Mouse (Mus musculus): ENCODE data around the gene Spats2. TPM values are rescaled to one million over a fixed set of nuclear protein-coding genes. Genes with fewer than 3 reads are reported as not detected.

Gene Spats2
- total and polyA plus RNA-seq, 2 experiments from 2014 or later, result 24.4 to 29.6 TPM

GRCm38 (mm10) chr15:99172131-99172530 lies 46.4 kb downstream of the Spats2 start:
- Histone ChIP-seq H3K27ac (ENCODE audit: low read depth, low read length) (no peak overlapping the region), H3K36me3 (ENCODE audit: insufficient read depth) (peaks cover 17% of the 10 kb centered on the region), H3K4me1 (ENCODE audit: insufficient read depth) (no peaks in the 10 kb centered on the region), H3K4me2 (ENCODE audit: low read depth) (no peak overlapping the region), H3K4me3 (ENCODE audit: low read depth, low read length) (no peak overlapping the region), H3K27me3 (ENCODE audit: insufficient read depth, low read length) (no peaks in the 10 kb centered on the region), H3K9ac (no peak overlapping the region), H3K9me3 (ENCODE audit: low read length) (no peaks in the 10 kb centered on the region)
- ATAC-seq, result no peak
- 94% methylated on average over 6 of the region's 6 CpGs for WGBS
- DNase-seq, result no peak
- TF ChIP-seq CTCF (IDR thresholded peaks at IDR 0.05; ENCODE audit: low read depth), result no peak

GRCm38 (mm10) chr15:99179639-99180038 lies 53.9 kb downstream of the Spats2 start:
- no peak overlapping the region for H3K4me2 ChIP-seq (ENCODE audit: low read depth)
- H3K4me3 ChIP-seq (ENCODE audit: low read depth, low read length), result no peak overlapping the region
- H3K27me3 ChIP-seq (ENCODE audit: insufficient read depth, low read length), result no peaks in the 10 kb centered on the region
- WGBS, result 91% methylated on average over 1 of the region's 2 CpGs
- no peak overlapping the region for H3K27ac ChIP-seq (ENCODE audit: low read depth, low read length)
- ATAC-seq (no peak), DNase-seq (no peak)
- no peaks in the 10 kb centered on the region for H3K4me1 ChIP-seq (ENCODE audit: insufficient read depth)
- H3K9me3 ChIP-seq (ENCODE audit: low read length), result no peaks in the 10 kb centered on the region
- no peak overlapping the region for H3K9ac ChIP-seq
- peak; percentile 13; the same call in 1 of the 2 replicates for TF ChIP-seq CTCF (IDR thresholded peaks at IDR 0.05; ENCODE audit: low read depth)
- peaks cover 37% of the 10 kb centered on the region for H3K36me3 ChIP-seq (ENCODE audit: insufficient read depth)

GRCm38 (mm10) chr15:99184217-99184914 lies 58.6 kb downstream of the Spats2 start:
- Histone ChIP-seq H3K27me3 (ENCODE audit: insufficient read depth, low read length) (no peaks in the 10 kb centered on the region), H3K9ac (no peak overlapping the region), H3K4me3 (ENCODE audit: low read depth, low read length) (no peak overlapping the region), H3K4me2 (ENCODE audit: low read depth) (no peak overlapping the region), H3K4me1 (ENCODE audit: insufficient read depth) (no peaks in the 10 kb centered on the region), H3K27ac (ENCODE audit: low read depth, low read length) (no peak overlapping the region), H3K36me3 (ENCODE audit: insufficient read depth) (peaks cover 55% of the 10 kb centered on the region), H3K9me3 (ENCODE audit: low read length) (no peaks in the 10 kb centered on the region)
- DNase-seq, result no peak
- no peak for ATAC-seq
- no peak for TF ChIP-seq CTCF (IDR thresholded peaks at IDR 0.05; ENCODE audit: low read depth)
- WGBS, result 87% methylated on average over 9 of the region's 9 CpGs

- Histone ChIP-seq H3K27me3 (ENCODE audit: insufficient read depth, low read length) (no peaks in the 10 kb centered on the region), H3K9me3 (ENCODE audit: low read length) (no peaks in the 10 kb centered on the region), H3K36me3 (ENCODE audit: insufficient read depth) (peaks cover 15% of the 10 kb centered on the region), H3K4me3 (ENCODE audit: low read depth, low read length) (no peak overlapping the region), H3K4me1 (ENCODE audit: insufficient read depth) (no peaks in the 10 kb centered on the region), H3K9ac (no peak overlapping the region), H3K4me2 (ENCODE audit: low read depth) (no peak overlapping the region), H3K27ac (ENCODE audit: low read depth, low read length) (no peak overlapping the region)
- no peak for TF ChIP-seq CTCF (IDR thresholded peaks at IDR 0.05; ENCODE audit: low read depth)
- no peak for ATAC-seq
- WGBS, result 62% methylated on average over 10 of the region's 10 CpGs
- no peak for DNase-seq
These were observed 68.6 kb downstream of the Spats2 start for GRCm38 (mm10) chr15:99194358-99194757.

- Histone ChIP-seq H3K9ac (no peak overlapping the region), H3K4me2 (ENCODE audit: low read depth) (no peak overlapping the region), H3K4me3 (ENCODE audit: low read depth, low read length) (no peak overlapping the region), H3K36me3 (ENCODE audit: insufficient read depth) (peaks cover 17% of the 10 kb centered on the region), H3K9me3 (ENCODE audit: low read length) (no peaks in the 10 kb centered on the region), H3K27ac (ENCODE audit: low read depth, low read length) (no peak overlapping the region), H3K27me3 (ENCODE audit: insufficient read depth, low read length) (no peaks in the 10 kb centered on the region), H3K4me1 (ENCODE audit: insufficient read depth) (no peaks in the 10 kb centered on the region)
- ATAC-seq (peak; percentile 81), DNase-seq (peak; percentile 61)
- 16% methylated on average over 6 of the region's 6 CpGs for WGBS
- no peak for TF ChIP-seq CTCF (IDR thresholded peaks at IDR 0.05; ENCODE audit: low read depth)
These were observed 69.3 kb downstream of the Spats2 start for GRCm38 (mm10) chr15:99195043-99195442.

- Histone ChIP-seq H3K36me3 (ENCODE audit: insufficient read depth) (peaks cover 15% of the 10 kb centered on the region), H3K27ac (ENCODE audit: low read depth, low read length) (no peak overlapping the region), H3K4me1 (ENCODE audit: insufficient read depth) (no peaks in the 10 kb centered on the region), H3K9me3 (ENCODE audit: low read length) (no peaks in the 10 kb centered on the region), H3K9ac (no peak overlapping the region), H3K27me3 (ENCODE audit: insufficient read depth, low read length) (no peaks in the 10 kb centered on the region), H3K4me2 (ENCODE audit: low read depth) (no peak overlapping the region), H3K4me3 (ENCODE audit: low read depth, low read length) (no peak overlapping the region)
- ATAC-seq (no peak), DNase-seq (peak; percentile 73)
- TF ChIP-seq CTCF (IDR thresholded peaks at IDR 0.05; ENCODE audit: low read depth), result peak; percentile 69
These were observed 73.0 kb downstream of the Spats2 start for GRCm38 (mm10) chr15:99198761-99199160.

DNA sequence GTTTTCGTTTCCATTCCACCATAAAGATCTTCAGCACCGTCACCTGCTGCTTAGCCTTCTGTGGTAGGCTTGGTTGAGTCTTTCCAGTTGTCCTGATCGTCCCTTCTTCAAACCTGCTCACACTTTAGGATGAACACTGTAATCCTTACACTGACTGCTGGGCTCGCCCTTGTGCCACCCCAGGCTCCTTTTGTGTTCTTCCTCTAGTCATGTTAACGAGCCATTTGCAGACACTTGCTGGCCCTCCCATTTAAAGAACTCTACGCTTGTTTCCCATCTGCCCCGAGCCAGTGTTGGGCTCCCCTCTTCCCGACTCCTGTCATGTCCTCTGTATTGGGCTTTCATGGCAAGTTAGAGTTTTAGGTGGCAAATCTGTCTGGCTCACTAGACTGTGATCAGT lies 80.2 kb downstream of the Spats2 start:
- Histone ChIP-seq H3K9me3 (ENCODE audit: low read length) (no peaks in the 10 kb centered on the region), H3K36me3 (ENCODE audit: insufficient read depth) (peaks cover 38% of the 10 kb centered on the region), H3K4me2 (ENCODE audit: low read depth) (no peak overlapping the region), H3K9ac (no peak overlapping the region), H3K4me3 (ENCODE audit: low read depth, low read length) (no peak overlapping the region), H3K27ac (ENCODE audit: low read depth, low read length) (no peak overlapping the region), H3K27me3 (ENCODE audit: insufficient read depth, low read length) (no peaks in the 10 kb centered on the region), H3K4me1 (ENCODE audit: insufficient read depth) (no peaks in the 10 kb centered on the region)
- DNase-seq (no peak), ATAC-seq (no peak)
- 59% methylated on average over 8 of the region's 8 CpGs for WGBS
- no peak for TF ChIP-seq CTCF (IDR thresholded peaks at IDR 0.05; ENCODE audit: low read depth)
